Mouse (Mus musculus) CD8-positive naive resting alpha-beta T cell, adult 2 months (primary cell): ENCODE results near the gene Iqcf6.

Experiments
- DNase-seq, 2 experiments: peaks; one replicate each; pipeline ENCODE4 v3.0.0; 2022; ENCODE audit warnings: low read depth in 2 of 2, low spot score in 2 of 2

The Iqcf6 gene

GRCm38 (mm10) chr9:106655884-106656720 is 29.7 kb downstream of the Iqcf6 start, which contains the start of gene Grm2:
Gene Grm2, minus strand, starts transcription at chr9:106656082.
- no peak for DNase-seq

- no peak for DNase-seq
Observed at GRCm38 (mm10) chr9:106656820-106657219, 30.4 kb downstream of the Iqcf6 start.

DNA sequence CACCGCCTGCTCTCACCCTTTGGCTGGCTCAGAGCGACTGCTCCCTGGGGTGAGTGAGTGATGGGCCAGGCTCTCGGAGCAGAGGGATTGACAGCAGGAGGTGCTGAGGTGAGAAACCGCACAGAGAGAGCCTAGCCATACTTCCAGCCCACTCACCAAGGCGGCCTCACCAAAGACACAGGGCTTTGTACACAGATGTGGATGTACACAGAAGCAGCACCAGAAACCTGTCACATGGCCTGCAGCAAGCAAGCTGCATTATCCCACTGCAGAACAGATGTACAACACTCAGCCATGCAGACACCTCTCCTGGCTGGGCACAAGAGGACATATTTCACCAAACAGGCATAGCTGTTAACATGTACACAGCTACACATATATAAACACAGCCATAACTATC is 31.2 kb downstream of the Iqcf6 start:
- no peak for DNase-seq

DNA sequence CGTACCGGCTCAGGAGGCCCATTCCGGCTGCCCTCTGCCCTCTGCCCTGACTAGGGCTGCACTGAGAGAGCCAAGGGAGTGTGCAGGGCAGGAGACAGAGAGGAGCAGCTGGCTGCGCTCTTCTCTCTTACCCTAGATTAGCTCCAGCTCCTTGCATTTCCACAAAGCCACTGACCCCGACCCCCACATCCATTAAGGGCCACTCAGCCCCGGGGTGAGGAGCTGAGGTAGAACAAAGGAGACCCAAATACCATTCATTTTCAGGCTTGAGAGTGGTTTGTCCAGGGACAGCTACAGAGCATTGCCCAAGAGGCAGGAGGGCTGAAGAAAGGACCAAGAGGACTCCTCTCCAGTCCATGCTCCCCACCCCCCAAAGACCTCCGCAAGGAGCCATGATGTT is 33.1 kb downstream of the Iqcf6 start:
- no peak for DNase-seq

DNA sequence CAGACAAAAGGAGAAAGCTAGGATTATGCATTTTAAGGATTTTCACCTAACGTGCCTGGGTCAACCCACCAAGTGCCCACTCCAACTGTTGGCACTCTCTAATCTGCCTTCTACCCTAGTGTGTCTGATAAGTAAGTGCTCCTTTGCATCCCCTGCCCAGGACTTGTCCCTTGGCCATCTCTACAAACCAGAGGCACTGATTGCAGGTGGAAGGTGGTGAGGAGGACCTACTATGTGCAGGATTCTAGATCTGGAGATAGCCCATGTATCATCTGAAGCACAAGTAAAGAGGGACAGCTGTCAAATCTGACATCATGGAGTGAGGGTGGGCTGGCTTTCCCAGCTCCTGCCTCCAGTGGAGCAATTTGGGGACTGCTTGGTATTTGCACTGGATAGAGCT is 33.6 kb downstream of the Iqcf6 start:
- DNase-seq = no peak

GRCm38 (mm10) chr9:106663200-106663599 is 36.8 kb downstream of the Iqcf6 start:
- no peak for DNase-seq

- DNase-seq = no peak
Observed at GRCm38 (mm10) chr9:106664433-106664832, 38.1 kb downstream of the Iqcf6 start.

DNA sequence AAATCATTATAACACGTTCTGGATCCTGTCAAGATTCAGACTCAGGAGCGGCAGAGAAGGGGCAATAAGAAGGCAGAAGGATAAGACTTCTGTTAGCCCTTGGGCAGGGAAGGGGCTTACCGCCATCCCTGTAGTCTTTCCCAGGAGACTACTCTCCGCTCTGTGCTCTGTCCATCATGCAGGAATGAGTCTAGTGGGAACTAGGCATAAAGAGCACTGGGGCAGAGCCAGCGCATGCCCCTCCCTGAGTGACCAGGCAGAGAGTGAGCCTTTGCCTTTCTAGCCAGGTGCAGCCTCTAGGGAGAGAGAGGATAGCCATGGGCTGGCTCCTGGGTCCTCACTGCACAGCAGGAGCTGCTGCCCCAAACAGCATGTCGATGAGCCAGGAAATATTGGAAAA is 38.5 kb downstream of the Iqcf6 start:
- no peak for DNase-seq

GRCm38 (mm10) chr9:106673860-106674259 is 47.5 kb downstream of the Iqcf6 start:
- no peak for DNase-seq

- peak; percentile 57 to 69 for DNase-seq
Observed at GRCm38 (mm10) chr9:106675480-106675879, 49.1 kb downstream of the Iqcf6 start.

DNA sequence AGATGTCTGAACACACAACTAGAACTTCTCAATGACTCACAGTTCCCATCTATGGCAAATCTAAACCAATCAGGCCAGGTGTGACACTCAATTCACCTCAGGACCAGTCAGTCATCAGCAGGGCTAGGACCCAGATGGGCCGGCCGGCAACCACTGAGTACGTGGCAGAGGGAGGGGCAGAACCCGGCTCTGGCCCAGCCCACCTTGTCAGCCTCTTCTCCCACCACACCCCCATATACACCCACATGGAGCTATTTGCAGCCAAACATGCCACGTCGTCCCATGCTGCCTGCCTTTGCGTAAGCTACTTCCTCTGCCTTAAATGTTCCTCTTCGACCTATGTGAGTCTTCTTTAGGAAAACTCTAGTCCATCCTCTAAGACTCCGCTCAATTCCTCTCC is 49.6 kb downstream of the Iqcf6 start:
- no peak for DNase-seq

DNA sequence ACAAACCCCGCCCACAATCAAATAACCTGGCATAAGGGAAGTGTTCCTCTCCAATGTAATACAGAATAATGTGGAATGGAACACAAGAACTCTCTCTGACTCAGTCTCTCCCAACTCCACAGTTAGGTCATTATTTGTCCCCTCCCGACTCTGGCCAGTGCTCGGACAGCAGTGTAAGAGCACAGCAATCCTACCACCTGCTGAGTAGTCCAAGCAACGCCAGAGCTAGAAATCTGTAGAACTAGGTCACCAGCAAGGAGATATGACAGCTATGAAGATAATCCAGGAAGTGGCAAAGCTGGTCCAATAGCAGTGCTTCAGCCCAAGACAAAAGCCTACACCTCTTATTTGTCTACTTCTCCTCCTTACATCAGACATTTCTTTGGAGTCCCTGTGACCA is 50.2 kb downstream of the Iqcf6 start:
- no peak for DNase-seq
